Mouse (Mus musculus) monocyte, adult 2 months (primary cell): ENCODE measurements around the gene 4930453N24Rik.

ENCODE experiments used
- DNase-seq, 2 experiments: peaks; one replicate each; pipeline ENCODE4 v3.0.0; 2022; ENCODE audit warnings: low spot score in 2 of 2, low read depth in 1 of 2

The 4930453N24Rik gene

GRCm38 (mm10) chr16:64723273-64724057, 47.5 kb downstream of the 4930453N24Rik start:
- no peak for DNase-seq

GRCm38 (mm10) chr16:64721542-64721941, 49.4 kb downstream of the 4930453N24Rik start:
- DNase-seq = no peak

GRCm38 (mm10) chr16:64719096-64719495, 51.9 kb downstream of the 4930453N24Rik start:
- DNase-seq = no peak

GRCm38 (mm10) chr16:64717814-64718213, 53.1 kb downstream of the 4930453N24Rik start:
- no peak for DNase-seq

GRCm38 (mm10) chr16:64711816-64712215, 59.1 kb downstream of the 4930453N24Rik start:
- no peak for DNase-seq
